Mouse (Mus musculus) gonadal fat pad, adult 2 months (tissue): Measurements from ENCODE around the gene Mxi1. TPM values are rescaled to one million over a fixed set of nuclear protein-coding genes. Genes with fewer than 3 reads are reported as not detected.
"Not testable (repeated sequence)": the region's sequence is repeated elsewhere in the genome, so short reads cannot be mapped to it uniquely, and the experiment has no call there.

ENCODE experiments used
- DNase-seq: peaks from one replicate; pipeline ENCODE4 v3.0.0-alpha.2; 2012; ENCODE audit warnings: low read depth
- polyA plus RNA-seq: library from polyadenylated mRNA; depleted of rRNA; stranded (reverse); fragments of >200 nt; gene quantifications from 2 replicates; pipeline ENCODE4 v1.2.3, GENCODE M21; 2012

The Mxi1 gene
- polyA plus RNA-seq, 1 experiment, result 20.4 TPM

DNA sequence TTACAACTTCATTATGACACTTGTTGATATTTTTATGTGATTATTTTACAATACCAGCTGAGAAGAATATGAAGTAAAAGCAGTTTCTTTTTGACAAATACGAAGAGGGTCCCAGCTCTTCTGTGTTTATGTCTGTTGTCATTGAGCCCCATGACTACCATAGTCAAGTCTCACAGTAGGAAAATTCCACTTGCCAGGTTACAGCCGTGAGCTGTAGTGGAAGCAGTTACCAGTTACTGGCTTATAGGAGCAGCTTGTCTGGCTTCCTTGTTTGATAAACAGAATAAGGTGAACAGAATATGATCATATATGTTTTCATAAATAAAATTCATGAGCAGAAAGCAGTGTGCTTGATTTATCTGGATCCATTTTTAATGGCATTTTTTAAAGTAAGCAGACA is 54.2 kb downstream of the Mxi1 start:
- no peak for DNase-seq

DNA sequence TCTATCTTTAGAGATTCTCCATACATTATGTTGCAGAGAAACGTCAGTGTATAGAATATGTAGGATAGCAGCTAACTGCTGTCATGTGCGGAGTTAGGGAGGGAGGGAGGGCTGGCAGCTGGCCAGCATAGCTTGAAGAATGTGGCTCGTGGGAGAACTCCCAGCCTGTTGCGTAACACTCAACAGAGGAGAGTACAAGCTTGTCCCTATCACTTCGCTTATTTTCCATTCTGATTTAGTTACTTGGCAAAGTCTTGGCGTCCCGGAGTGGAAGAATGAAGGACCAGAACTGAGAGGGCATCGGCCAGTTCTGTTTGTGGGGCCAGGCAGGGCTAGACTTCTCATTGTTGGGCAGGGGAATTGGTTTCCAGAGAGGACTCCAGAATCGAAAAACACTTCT is 54.6 kb downstream of the Mxi1 start:
- no peak for DNase-seq

DNA sequence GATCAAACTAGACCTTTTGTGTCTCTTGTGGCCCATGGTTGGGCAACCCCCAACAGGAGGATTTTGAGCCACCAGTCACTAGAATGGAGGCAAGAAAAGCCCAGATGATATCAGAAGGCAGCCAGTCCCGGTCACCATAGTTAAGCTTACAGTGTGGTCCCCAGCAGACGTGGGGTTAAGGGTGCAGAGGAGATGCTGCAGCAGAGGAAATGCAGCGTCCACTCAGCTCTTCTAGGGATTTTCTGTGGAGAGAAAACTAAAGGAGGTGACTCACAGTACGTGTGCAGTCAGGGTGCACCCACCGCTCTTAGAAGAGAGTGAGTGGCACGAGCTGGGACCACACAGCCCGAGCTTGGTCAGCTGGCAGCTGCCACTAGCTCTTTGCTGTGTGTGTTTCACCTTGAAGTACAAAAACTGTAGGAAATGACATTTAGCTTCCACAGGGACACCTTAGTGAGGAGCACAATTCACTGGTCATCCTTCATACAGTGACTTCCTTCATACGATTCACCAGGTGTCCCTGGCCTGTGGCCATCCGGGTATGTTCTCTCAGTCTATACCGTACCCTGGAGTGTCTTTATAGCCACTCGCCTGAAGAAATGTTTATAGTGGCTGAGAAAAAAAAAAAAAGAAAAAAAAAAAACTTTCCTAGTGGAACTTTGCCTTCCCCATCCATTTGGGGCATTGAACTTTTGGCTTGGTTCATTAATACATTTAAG is 55.9 kb downstream of the Mxi1 start:
- DNase-seq, result no peak

DNA sequence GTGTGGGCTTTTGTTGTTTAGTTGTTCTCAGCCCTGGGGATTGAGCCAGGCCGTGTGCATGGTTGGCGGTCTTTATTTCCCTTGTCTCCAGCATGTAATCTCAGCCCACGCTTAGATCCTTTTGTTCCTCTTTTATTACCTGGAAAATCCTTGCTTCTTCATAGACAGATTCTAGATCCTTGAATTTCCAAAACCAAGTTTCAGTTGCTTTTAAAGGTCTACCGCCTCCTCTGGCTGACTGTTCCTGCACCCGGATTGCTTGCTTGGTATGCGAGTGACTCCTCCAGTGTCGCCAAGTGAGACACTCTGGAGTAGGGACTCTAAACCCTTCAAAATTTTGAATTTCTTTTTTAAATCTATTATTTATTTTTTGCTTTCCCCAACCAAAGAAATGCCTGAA is 56.6 kb downstream of the Mxi1 start:
- no peak for DNase-seq

DNA sequence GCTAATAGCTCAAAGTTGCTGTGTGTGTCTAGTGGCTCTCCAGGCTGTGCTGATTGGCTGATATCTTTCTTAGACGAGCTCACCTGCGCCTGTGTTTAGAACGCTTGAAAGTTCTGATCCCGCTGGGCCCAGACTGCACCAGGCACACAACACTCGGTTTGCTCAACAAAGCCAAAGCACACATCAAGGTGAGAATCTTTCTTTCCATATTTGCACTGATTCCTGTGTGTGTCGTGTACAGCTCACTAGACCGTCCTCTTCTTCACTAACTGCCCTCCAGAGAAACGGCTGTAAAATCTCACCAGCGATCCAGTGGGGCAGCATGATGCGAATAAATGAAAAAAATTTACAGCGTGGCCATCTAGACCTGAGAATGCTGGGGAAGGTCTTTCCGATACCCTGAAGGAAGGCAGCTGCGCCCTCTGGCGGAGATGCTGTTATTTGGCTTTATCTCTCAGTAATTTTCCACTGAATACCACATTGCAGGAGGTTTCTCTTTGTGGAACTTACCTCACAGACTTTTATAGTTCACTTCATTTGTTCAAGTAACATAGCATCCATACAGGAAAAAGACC is 59.2 kb downstream of the Mxi1 start:
- DNase-seq, result no peak

DNA sequence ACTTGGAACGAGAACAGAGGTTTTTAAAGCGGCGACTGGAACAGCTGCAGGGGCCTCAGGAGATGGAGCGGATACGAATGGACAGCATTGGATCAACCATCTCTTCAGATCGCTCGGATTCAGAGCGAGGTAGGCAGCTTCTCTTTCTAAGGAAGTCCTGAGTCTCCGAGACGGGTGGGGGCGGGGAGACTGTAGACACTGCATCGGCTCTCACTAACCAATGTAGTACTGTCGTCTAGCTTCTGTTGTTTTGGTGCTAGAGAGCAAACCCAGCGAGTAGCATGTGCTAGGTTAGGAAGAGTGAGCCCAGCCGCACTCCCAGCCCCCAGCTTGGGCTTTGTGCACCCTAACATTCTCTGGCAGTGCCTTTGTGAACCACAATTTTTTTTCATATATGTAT is 59.9 kb downstream of the Mxi1 start:
- no peak for DNase-seq

DNA sequence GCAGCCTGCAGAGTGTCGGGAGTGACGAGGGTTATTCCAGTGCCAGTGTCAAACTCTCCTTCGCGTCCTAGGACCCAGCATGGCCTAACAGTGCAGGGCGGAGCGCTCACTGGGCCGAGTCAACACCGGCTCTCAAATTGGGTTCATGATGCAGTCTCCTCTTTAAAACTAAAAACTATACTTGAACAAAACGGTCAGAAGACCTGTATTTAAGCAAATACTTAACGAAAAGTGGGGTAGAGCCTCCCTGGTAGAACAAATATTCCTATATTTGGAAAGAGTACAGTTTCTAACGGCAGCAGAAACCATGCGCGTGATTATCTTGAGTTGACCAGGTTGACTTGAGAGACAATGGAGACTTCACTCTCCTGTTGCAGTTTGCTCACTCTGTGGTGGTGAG is 61.3 kb downstream of the Mxi1 start, which contains the start of gene Gm10197:
Gm10197 (minus strand) TSS at position 101 of the 400 bp plus-strand sequence.
- DNase-seq, result no peak

DNA sequence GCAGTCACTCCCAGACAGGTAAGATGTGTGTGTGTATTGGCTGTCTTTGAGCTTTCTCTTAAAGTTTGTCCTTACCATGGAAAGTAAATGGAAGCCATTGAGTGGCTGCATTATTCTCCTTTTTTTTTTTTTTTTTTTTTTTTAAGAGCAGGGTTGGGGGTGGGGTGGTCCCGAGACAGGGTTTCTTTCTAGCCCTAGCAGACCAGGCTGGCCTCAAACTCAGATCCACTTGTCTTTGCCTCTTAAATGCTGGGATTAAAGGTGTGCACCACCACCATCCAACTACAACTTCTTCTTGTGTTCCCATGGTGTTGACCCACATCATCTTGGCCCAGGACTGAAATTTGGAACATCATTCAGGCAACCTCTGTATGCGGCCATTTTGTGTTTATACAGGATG is 63.3 kb downstream of the Mxi1 start:
- DNase-seq, result no peak

DNA sequence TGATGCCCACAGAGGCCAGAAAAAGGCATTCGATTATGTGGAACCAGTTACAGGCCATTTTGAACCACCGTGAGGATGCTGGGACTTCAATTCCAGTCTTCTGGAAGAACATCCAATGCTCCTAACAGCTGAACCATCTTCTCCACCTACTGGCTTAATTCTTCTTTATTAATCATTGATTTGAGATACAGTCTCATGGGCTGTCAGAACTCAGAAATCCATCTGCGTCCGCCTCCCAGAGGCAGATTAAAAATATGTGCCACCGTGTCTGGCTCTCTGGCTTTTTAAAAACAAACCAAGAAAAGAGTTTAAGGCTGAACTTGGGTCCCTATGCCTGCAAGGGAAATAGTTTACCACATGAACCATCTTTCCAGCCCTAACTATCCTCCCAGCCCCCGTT is 65.0 kb downstream of the Mxi1 start:
- no peak for DNase-seq

DNA sequence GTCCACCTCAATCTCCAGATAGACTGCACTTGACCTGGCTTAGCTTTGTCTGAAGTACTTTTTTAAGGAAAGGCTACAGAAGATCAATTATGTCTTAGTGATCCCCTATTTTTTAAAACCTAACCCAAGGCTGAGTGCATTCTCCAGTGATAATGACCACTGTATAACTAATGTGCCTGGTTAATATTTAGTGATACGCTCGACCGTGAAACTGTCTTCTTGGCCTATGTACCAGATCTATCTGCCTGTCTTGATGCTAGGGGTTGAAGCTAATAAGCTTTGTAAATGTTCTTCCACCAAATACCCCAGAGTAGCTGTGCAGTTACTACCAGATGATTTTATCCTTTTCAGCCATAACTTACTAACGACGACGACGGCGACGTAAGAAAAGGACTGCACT is 65.5 kb downstream of the Mxi1 start:
- no peak for DNase-seq

DNA sequence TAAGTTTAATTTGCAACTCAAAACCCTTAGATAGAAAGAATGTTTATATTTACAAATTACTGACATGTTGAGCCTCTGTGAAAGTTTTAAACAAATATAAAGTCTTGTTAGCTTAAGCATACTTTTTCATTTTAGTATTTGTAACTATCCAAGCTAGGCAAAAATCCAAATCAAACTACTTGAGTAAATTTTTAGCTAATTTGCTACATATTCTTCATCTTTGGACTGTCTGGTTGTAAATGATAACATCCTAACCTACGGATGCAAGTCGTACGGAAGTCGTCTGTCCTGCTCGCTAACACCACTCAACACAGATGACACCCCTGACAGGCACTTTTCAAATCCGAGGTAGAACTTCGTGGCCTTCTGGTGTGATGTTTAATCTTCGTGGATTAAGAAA is 67.3 kb downstream of the Mxi1 start:
- no peak for DNase-seq

DNA sequence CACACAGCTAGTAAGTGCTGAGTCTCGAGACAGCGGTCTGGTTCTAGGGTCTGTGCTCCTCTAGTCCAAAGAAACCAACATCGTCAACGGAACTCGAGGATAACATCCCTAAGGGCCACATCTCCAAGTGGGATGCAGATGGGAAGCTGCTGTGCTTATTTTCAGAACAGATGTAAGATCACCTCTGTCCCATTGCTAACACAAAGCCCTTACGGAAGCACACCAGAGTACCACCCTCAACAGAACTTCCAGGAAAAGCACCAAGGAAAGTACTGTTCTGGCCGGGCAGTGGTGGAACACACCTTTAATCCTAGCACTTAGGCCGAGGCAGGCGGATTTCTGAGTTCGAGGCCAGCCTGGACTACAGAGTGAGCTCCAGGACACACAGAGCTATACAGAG is 68.1 kb downstream of the Mxi1 start:
- no peak for DNase-seq

DNA sequence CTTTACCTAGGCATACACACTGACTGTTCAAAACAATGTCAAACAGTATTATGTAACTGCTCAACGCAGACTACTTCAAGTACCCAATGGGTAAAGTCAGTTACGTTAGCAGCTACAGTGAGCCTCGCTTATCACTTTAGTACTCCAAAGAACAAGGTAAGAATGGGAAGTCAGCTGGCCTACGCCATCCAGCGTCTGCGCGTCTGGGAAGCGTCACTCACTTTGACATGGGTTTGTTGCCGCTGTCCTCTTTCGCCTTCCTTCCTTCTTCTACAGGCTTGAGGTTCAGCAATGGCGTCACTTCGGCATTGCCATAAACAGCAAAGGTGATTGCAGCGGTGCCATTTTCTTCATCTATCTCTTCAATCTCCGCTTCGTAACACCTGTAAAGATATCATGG is 73.0 kb downstream of the Mxi1 start:
- no peak for DNase-seq

DNA sequence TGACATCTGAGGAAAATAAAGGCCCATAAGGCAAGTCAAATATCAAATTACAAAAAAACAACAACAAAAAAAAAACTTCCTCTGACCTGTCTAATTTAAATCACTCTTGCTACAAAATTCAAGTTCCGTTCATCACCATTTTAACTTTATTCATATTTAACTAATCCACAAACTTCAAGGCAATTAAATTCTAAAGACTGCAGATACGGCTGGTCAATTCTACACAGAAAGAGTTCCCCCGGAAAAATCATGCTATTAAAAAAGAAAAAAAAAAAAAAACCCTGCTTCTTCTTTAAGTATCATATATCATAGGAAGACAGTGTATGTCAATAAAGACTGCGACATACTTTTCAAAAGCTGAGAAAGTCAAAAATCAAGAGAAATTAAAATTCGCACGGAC is 79.1 kb downstream of the Mxi1 start:
- no peak for DNase-seq

DNA sequence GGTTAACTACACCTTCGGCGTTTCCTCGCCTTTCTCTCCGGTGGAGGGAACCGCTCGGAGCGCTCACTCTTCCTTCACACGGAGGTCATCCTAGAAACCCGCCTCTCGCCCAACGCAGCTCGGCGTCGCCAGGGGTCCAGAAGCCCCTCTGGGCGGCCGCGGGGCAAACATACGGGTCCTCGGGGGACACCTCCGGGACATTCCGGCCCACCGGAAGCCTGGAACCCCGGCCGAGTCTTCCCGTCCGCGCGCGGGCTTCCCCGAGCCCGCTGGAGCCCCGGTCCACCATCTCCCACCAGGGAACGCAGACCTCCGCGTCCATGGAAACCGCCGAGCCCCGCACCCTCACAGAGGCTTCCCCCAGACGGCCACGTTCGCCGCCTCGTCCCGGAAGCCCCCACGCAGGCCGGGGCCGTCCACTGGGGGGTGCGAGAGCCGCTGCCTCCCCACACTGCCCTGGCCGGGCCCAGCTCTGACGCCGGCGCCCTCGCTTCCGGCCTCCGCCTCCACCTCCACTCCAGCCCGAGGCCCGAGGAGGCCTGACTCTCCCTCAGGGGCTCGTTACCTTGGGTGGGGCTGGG is 79.6 kb downstream of the Mxi1 start:
- DNase-seq, result no peak

DNA sequence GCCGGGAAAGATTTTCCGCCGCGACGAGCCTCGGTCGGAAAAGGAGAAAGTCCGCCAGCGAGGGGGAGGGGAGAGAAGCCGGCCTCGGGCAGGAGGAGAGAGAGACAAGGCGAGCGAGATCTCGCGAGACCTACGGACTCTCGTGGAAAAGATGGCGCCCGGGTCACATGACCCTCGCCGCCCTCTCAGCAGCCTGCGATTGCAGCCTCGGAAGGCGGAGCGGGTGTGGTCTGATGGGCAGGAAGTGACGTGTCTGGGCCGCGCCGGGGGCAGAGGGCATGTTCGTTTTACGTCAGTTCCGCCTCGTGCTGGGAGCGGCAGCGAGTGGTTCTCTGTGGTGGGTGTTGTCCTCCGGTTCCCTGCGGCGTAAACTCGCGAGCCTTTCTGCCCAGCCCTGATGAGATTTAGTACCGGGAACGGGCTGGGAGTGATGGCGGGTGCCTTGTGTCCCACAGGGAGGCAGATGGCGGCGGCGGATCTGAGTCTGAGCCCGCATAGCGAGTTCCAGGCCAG is 80.2 kb downstream of the Mxi1 start, which contains the start of gene Smndc1:
Smndc1 (minus strand) TSS at position 84 of the 513 bp plus-strand sequence.
- DNase-seq, result peak; percentile 85

DNA sequence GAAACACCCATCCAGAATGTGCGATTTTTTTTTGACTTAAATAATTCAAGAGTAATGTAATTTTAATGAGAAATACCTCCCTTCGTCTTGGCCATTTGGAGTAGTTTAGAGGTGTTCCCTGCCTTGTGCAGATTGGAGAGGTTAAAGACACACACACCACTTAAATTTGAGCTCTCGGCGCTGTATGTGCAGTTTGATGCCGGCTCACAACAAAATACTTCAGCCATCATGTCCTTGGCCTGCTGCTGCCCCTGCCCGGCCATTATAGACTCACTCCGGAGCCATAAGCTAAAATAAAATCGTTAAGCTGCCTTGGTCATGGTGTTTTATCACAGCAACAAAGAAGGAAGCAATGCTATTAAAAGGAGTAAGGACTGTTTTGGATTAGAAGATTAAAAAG is 81.1 kb downstream of the Mxi1 start:
- DNase-seq, result no peak

DNA sequence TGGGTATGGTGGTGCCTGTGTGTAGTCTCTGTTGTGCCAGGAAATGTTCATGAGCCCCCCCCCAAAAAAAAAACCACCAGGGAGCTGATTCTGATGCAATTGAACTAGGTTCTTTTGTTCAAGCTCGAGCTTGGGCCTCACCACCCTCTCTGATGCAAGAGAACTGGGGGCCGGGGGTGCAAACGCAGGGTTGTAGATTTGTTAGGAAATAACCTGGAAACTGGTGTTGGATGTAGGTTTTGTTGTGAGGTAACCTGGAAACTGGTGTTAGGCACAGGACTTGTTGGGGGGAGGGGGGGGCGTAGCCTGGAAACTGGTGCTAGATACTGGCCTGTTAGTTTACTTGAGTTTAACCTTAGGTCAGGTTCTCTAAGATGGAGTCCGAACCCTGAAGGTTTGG is 81.5 kb downstream of the Mxi1 start:
- DNase-seq, result no peak

DNA sequence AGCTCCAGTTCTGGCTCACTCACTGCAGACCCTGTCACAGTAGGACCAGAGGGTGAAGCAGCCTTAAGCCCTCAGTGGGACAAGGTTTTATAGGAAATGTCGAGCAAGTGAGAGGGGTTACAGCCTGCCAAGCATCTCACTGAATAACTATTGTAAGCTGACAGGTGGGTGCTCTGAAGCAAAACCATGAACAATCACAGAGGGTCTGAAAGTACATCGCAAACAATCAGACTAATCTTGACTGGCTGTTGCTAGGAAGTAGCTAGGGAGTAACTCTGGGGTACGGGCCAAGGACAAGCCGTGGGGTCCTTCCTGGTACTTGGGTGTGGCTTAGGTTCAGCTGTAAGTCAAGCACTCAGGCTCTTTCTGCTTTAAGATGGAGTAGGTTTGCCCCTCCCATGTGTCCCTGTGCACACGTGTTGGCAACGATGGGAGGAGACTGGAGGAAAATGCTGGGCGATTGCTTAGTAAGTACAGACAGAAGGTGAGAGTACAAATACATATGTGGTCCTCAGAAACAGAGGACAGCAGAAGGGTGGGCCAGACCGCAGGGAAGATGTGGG is 82.5 kb downstream of the Mxi1 start:
- DNase-seq, result no peak

DNA sequence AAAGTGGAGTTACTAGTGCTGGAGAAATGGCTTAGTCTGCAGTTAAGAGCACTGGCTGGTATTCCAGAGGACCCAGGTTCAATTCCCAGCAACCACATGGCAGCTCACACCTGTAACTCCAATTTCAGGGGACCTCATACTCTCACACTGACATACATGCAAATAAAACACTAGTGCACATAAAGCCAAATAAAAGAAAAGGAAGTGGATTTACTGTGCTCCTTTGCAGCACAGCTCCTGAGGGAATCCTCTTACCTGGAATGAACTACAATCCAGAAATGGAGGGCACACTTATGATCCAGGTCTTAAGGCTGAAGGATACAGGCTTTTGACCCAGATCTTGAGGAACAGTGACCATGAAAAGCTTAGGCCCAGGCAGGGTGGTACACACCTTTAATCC is 83.3 kb downstream of the Mxi1 start:
- no peak for DNase-seq

DNA sequence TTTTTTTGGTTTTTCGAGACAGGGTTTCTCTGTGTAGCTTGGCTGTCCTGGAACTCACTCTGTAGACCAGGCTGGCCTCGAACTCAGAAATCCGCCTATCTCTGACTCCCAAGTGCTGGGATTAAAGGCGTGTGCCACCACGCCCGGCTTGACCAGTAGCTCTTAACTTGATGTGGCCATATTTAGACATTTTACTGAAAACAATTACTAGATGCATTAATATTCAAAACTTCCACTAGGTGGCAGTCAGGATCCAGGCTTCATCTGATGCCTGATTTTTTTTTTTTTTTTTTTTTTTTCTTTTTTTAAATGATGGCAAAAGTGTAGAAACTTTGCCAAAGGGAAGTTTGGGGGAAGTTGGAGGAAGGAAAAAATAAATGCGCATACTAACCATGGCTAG is 84.2 kb downstream of the Mxi1 start:
- no peak for DNase-seq

DNA sequence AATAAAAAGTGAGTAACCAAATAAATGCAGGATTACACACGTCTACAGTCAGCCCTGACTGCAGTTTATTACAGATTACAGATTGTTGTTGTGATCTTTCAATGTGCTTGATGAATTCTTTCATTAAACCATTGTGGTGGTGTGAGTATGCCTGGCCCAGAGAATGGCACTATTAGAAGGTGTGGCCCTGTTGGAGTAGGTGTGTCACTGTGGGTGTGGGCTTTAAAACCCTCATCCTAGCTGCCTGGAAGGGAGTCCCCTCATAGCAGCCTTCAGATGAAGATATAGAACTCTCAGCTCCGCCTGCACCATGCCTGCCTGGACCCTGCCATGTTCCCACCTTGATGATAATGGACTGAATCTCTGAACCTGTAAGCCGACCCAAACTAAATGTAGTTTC is 84.6 kb downstream of the Mxi1 start:
- DNase-seq, result not testable (repeated sequence)

DNA sequence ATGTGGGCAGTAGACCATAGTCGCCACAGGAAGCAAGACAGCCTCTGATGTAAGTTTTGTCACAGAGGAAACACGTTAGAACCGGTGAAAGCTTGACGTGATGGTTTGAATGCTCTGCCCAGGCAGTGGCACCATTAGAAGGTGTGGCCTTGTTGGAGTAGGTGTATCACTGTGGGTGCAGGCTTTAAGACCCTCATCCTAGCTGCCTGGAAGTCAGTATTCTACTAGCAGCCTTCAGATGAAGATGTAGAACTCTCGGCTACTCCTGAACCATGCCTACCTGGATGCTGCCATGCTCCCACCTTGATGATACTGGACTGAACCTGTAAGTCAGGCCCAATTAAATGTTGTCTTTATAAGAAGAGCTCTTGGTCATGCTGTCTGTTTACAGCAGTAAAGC is 85.5 kb downstream of the Mxi1 start:
- not testable (repeated sequence) for DNase-seq
